Mouse (Mus musculus): ENCODE data around the gene Acap1.

DNA sequence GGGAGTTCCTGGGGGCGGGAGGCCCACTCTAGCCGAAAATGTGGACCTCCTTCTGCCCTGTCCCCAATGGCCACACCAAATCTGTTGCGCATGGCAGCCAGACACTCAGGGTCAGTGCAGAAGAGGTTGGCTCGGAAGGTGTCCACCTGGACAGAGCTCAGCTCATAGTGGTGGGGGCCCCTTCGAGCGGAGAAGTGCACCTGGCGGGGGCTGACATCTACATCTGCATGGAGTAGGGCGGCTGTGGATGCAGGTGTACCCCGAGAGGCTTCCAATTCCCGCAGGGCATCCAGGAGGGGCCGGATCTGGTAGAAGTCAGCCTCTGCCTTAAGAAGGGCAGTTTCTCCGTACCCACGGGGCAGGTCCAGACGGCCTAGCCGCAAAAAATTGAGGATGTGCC lies 15.6 kb downstream of the Acap1 start:
- no peak for TF ChIP-seq EP300 (IDR thresholded peaks at IDR 0.05; ENCODE audit: low read depth)
- TF ChIP-seq CTCF (IDR thresholded peaks at IDR 0.05; ENCODE audit: low read depth) = no peak
